Comparison of ENCODE assay signal across 15 mouse cellular contexts in the genomic region with DNA sequence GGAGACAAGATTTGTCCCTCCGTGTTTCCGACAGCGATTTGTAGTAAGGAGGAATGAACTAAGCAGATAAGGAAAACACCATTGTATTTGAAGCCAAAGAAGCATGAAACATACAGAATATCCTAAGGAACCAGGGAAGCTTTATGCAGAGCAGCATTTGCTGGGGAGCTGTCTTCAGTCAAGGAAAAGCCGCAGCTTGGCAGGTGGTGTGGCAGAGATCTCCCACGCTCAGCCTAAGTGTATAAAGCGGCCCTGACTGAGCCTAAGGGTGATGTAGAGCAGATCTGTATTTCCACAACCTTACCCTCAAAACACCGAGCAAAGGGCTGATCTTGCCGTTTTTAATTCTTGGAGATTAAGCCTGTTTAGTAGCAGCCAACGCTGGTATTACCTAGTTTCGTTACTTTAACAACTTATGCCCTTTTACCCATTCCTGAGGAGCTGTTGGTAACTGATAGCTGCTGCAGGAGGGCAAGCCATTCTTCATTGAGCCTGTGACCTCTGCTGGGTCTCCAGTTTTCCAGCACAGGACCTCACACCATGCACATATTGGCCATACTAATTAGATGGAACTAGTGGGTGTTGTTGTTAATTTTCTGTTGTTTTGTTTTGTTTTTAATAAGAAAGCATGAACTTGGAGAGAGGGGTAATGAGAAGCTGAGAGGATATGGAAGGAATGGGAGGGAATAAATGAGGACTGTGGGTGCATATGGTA.
DNase-seq lines count a peak whose midpoint lies in the region; ATAC-seq and TF ChIP-seq lines count a peak whose summit lies in the region.
"Had no signal": no experiment of that assay in that cellular context is flagged by ENCODE, and none has a peak within 500 bp of the region (broad histone marks: within the 10 kb centered on the region; RNA-seq: fewer than 3 reads in every experiment).

No protein-coding gene starts in this region.

- no peak for DNase-seq in forebrain, postnatal 0 days
- DNase-seq in hindbrain, embryonic 11.5 days (ENCODE audit: low spot score): no peak
- DNase-seq in midbrain, embryonic 11.5 days (ENCODE audit: low spot score, missing footprints): no peak
- peak; percentile 64 for DNase-seq in retina, postnatal 1 day
- DNase-seq in ovary, postnatal 14 days (ENCODE audit: low spot score): no peak
- DNase-seq: adrenal gland, postnatal 25 days; cerebellum, adult 9-10 months; heart, adult 11 months; lung, adult 2 months had no signal

- peaks cover 36% of the 10 kb centered on the region for H3K4me1 ChIP-seq in forebrain, embryonic 15.5 days
- H3K4me1 ChIP-seq in forebrain, postnatal 0 days (ENCODE audit: insufficient read depth): peaks cover 14% of the 10 kb centered on the region
- H3K4me1 ChIP-seq in hindbrain, embryonic 15.5 days (replicated peaks): peaks cover 32% of the 10 kb centered on the region
- 0 out of 2 replicates have a peak, but pooled peaks cover 2% of the 10 kb centered on the region for H3K4me1 ChIP-seq in hindbrain, embryonic 11.5 days (replicated peaks; ENCODE audit: control insufficient read depth, insufficient read depth, low read length)
- peaks cover 22% of the 10 kb centered on the region; the same call in 1 of the 2 replicates for H3K4me1 ChIP-seq in midbrain, embryonic 16.5 days (ENCODE audit: control insufficient read depth, insufficient read depth, low read length)
- H3K4me1 ChIP-seq in midbrain, embryonic 11.5 days (ENCODE audit: control insufficient read depth, insufficient read depth, low read length): no peaks in the 10 kb centered on the region; the same call in 1 of the 2 replicates

- no peaks in the 10 kb centered on the region for H3K27me3 ChIP-seq in forebrain, embryonic 15.5 days
- no peaks in the 10 kb centered on the region for H3K27me3 ChIP-seq in forebrain, postnatal 0 days (ENCODE audit: insufficient read depth, low read length)
- no peaks in the 10 kb centered on the region for H3K27me3 ChIP-seq in hindbrain, embryonic 15.5 days
- no peaks in the 10 kb centered on the region for H3K27me3 ChIP-seq in hindbrain, embryonic 11.5 days (ENCODE audit: control insufficient read depth, insufficient read depth, low read length)
- no peaks in the 10 kb centered on the region for H3K27me3 ChIP-seq in midbrain, embryonic 16.5 days (ENCODE audit: control insufficient read depth, insufficient read depth, low read depth, low read length)
- H3K27me3 ChIP-seq in midbrain, embryonic 11.5 days (ENCODE audit: control insufficient read depth, insufficient read depth, low read length): no peaks in the 10 kb centered on the region
- H3K27me3 ChIP-seq: limb, embryonic 12.5 days; megakaryocyte, embryonic 14.5 days; neural tube, embryonic 12.5 days had no signal

- no peak overlapping the region for H3K4me2 ChIP-seq in forebrain, embryonic 15.5 days (replicated peaks)
- H3K4me2 ChIP-seq in forebrain, postnatal 0 days (ENCODE audit: low read depth): no peak overlapping the region
- H3K4me2 ChIP-seq in hindbrain, embryonic 15.5 days: no peak overlapping the region
- no peak overlapping the region for H3K4me2 ChIP-seq in hindbrain, embryonic 11.5 days (replicated peaks; ENCODE audit: low read depth, low read length)
- H3K4me2 ChIP-seq in midbrain, embryonic 16.5 days (ENCODE audit: low read length): no peak overlapping the region; the same call in 1 of the 2 replicates
- H3K4me2 ChIP-seq in midbrain, embryonic 11.5 days: no peak overlapping the region
- H3K4me2 ChIP-seq: limb, embryonic 12.5 days; neural tube, embryonic 12.5 days had no signal

- no peak overlapping the region for H3K27ac ChIP-seq in forebrain, embryonic 15.5 days (replicated peaks)
- no peak overlapping the region for H3K27ac ChIP-seq in forebrain, postnatal 0 days (ENCODE audit: low read depth, low read length)
- H3K27ac ChIP-seq in hindbrain, embryonic 15.5 days (replicated peaks): peak overlapping the region; percentile 10; the same call in 1 of the 2 replicates
- no peak overlapping the region for H3K27ac ChIP-seq in hindbrain, embryonic 11.5 days (ENCODE audit: low read depth, low read length)
- peak overlapping the region; percentile 40; the same call in 1 of the 2 replicates for H3K27ac ChIP-seq in midbrain, embryonic 16.5 days (ENCODE audit: low read length)
- H3K27ac ChIP-seq in midbrain, embryonic 11.5 days (ENCODE audit: low read depth, low read length): no peak overlapping the region
- H3K27ac ChIP-seq: limb, embryonic 12.5 days; neural tube, embryonic 12.5 days had no signal

- H3K9me3 ChIP-seq in forebrain, embryonic 15.5 days: no peaks in the 10 kb centered on the region
- H3K9me3 ChIP-seq in forebrain, postnatal 0 days (ENCODE audit: low read length): no peaks in the 10 kb centered on the region
- no peaks in the 10 kb centered on the region for H3K9me3 ChIP-seq in hindbrain, embryonic 15.5 days
- H3K9me3 ChIP-seq in hindbrain, embryonic 11.5 days (ENCODE audit: control insufficient read depth, low read length): no peaks in the 10 kb centered on the region
- H3K9me3 ChIP-seq in midbrain, embryonic 16.5 days (replicated peaks; ENCODE audit: control insufficient read depth, low read length, poor library complexity, severe bottlenecking): no peaks in the 10 kb centered on the region
- H3K9me3 ChIP-seq in midbrain, embryonic 11.5 days (ENCODE audit: control insufficient read depth, low read length): no peaks in the 10 kb centered on the region
- H3K9me3 ChIP-seq: limb, embryonic 12.5 days; megakaryocyte, embryonic 14.5 days; neural tube, embryonic 12.5 days had no signal

- H3K4me3 ChIP-seq in forebrain, embryonic 15.5 days: no peak overlapping the region
- no peak overlapping the region for H3K4me3 ChIP-seq in forebrain, postnatal 0 days (ENCODE audit: low read depth, low read length)
- H3K4me3 ChIP-seq in hindbrain, embryonic 15.5 days: no peak overlapping the region
- no peak overlapping the region for H3K4me3 ChIP-seq in hindbrain, embryonic 11.5 days (ENCODE audit: low read depth, low read length)
- H3K4me3 ChIP-seq in midbrain, embryonic 16.5 days (ENCODE audit: low read depth, low read length): no peak overlapping the region
- no peak overlapping the region for H3K4me3 ChIP-seq in midbrain, embryonic 11.5 days (ENCODE audit: low read depth, low read length)
- H3K4me3 ChIP-seq: limb, embryonic 12.5 days; megakaryocyte, embryonic 14.5 days; neural tube, embryonic 12.5 days had no signal

- H3K36me3 ChIP-seq in forebrain, embryonic 15.5 days: no peaks in the 10 kb centered on the region
- H3K36me3 ChIP-seq in forebrain, postnatal 0 days (ENCODE audit: insufficient read depth): no peaks in the 10 kb centered on the region
- H3K36me3 ChIP-seq in hindbrain, embryonic 15.5 days: no peaks in the 10 kb centered on the region
- no peaks in the 10 kb centered on the region for H3K36me3 ChIP-seq in hindbrain, embryonic 11.5 days (ENCODE audit: control insufficient read depth, insufficient read depth, low read length)
- H3K36me3 ChIP-seq in midbrain, embryonic 16.5 days (ENCODE audit: control insufficient read depth, insufficient read depth, low read length): no peaks in the 10 kb centered on the region
- H3K36me3 ChIP-seq in midbrain, embryonic 11.5 days (ENCODE audit: control insufficient read depth, insufficient read depth, low read length): no peaks in the 10 kb centered on the region
- H3K36me3 ChIP-seq: limb, embryonic 12.5 days; neural tube, embryonic 12.5 days had no signal

- ATAC-seq in forebrain, embryonic 15.5 days (replicated peaks): no peak
- ATAC-seq in forebrain, postnatal 0 days: no peak
- no peak for ATAC-seq in hindbrain, embryonic 15.5 days (ENCODE audit: low FRiP score, low read depth)
- ATAC-seq in hindbrain, embryonic 11.5 days (ENCODE audit: low FRiP score): no peak
- ATAC-seq in midbrain, embryonic 16.5 days: 0 out of 2 replicates have a peak, but pooled peaks have one; percentile 49
- no peak for ATAC-seq in midbrain, embryonic 11.5 days (ENCODE audit: low FRiP score)

- 0 out of 2 replicates have a peak overlapping the region, but pooled peaks have one; percentile 12 for H3K9ac ChIP-seq in forebrain, embryonic 15.5 days (replicated peaks)
- H3K9ac ChIP-seq in forebrain, postnatal 0 days: no peak overlapping the region
- no peak overlapping the region for H3K9ac ChIP-seq in hindbrain, embryonic 15.5 days
- no peak overlapping the region for H3K9ac ChIP-seq in hindbrain, embryonic 11.5 days (ENCODE audit: low read depth, low read length)
- H3K9ac ChIP-seq in midbrain, embryonic 16.5 days (ENCODE audit: low read depth, low read length): no peak overlapping the region
- H3K9ac ChIP-seq in midbrain, embryonic 11.5 days (ENCODE audit: low read length): no peak overlapping the region
- H3K9ac ChIP-seq: limb, embryonic 12.5 days; neural tube, embryonic 12.5 days had no signal

- WGBS in forebrain, embryonic 15.5 days: 25% methylated on average over 10 of the region's 10 CpGs
- 34% methylated on average over 10 of the region's 10 CpGs for WGBS in forebrain, postnatal 0 days
- WGBS in hindbrain, embryonic 15.5 days: 57% methylated on average over 10 of the region's 10 CpGs
- 70% methylated on average over 10 of the region's 10 CpGs for WGBS in hindbrain, embryonic 11.5 days
- 33% methylated on average over 10 of the region's 10 CpGs for WGBS in midbrain, embryonic 16.5 days
- 47% methylated on average over 10 of the region's 10 CpGs for WGBS in midbrain, embryonic 11.5 days

- no peak for TF ChIP-seq CTCF in forebrain, postnatal 0 days (IDR thresholded peaks at IDR 0.05; ENCODE audit: low read depth)

Comparison
In these comparisons a context has a peak if more than half of its experiments do, and no peak if none do; other contexts are left out.
1. H3K27ac ChIP-seq: peak in hindbrain, embryonic 15.5 days (single experiment) and midbrain, embryonic 16.5 days (single experiment); none in forebrain, embryonic 15.5 days (single experiment), forebrain, postnatal 0 days (single experiment), hindbrain, embryonic 11.5 days (single experiment) and midbrain, embryonic 11.5 days (single experiment).